Mouse (Mus musculus) left cerebral cortex, postnatal 14 days (tissue): ENCODE data around the gene Ptcra. TPM values are rescaled to one million over a fixed set of nuclear protein-coding genes. Genes with fewer than 3 reads are reported as not detected.

Source experiments
- DNase-seq, 2 experiments: peaks; one replicate each; pipeline ENCODE4 v3.0.0; 2021 to 2022; ENCODE audit warnings: low spot score in 2 of 2, mixed read lengths in 1 of 2
- intact Hi-C: fragments of 180-260 bp; cut with DNase I; formaldehyde crosslinking; loops from one replicate; pipeline ENCODE4 v1.15.1; 2025
- total RNA-seq, 2 experiments: library from RNA; stranded (reverse); gene quantifications; 2 replicates each; pipeline ENCODE4 v1.2.3; 2021

The Ptcra gene
- total RNA-seq, 2 experiments from 2014 or later, result not detected

GRCm38 (mm10) chr17:46728904-46729318, 34.6 kb downstream of the Ptcra start, which contains the start of gene Gnmt:
Gene Gnmt (minus strand): TSS chr17:46729168.
- intact Hi-C loops, result no loop called here
- DNase-seq, result no peak

GRCm38 (mm10) chr17:46728496-46728895, 35.0 kb downstream of the Ptcra start:
- intact Hi-C loops, result no loop called here
- no peak for DNase-seq

GRCm38 (mm10) chr17:46728021-46728420, 35.5 kb downstream of the Ptcra start:
- intact Hi-C loops, result no loop called here
- no peak for DNase-seq

GRCm38 (mm10) chr17:46727271-46727670, 36.2 kb downstream of the Ptcra start:
- intact Hi-C loops, result no loop called here
- DNase-seq, result no peak

GRCm38 (mm10) chr17:46725731-46726645, 37.5 kb downstream of the Ptcra start:
- DNase-seq, result no peak
- intact Hi-C loops, result no loop called here

- DNase-seq, result no peak
- intact Hi-C loops, result no loop called here
Measured at GRCm38 (mm10) chr17:46725273-46725672, 38.2 kb downstream of the Ptcra start.

- DNase-seq, result no peak
- intact Hi-C loops, result no loop called here
Measured at GRCm38 (mm10) chr17:46724477-46725084, 38.9 kb downstream of the Ptcra start.

GRCm38 (mm10) chr17:46721077-46721476, 42.4 kb downstream of the Ptcra start:
- intact Hi-C loops, result no loop called here
- no peak for DNase-seq

GRCm38 (mm10) chr17:46714756-46715481, 48.6 kb downstream of the Ptcra start:
- peak in 1 of 2 experiments; percentile 27 for DNase-seq
- intact Hi-C loops, result no loop called here

- no peak for DNase-seq
- intact Hi-C loops, result loop anchor here (2.0 kb wide), 1 partner anchor 59 kb away; the partner anchor contains the start of gene 2310039H08Rik
Measured at GRCm38 (mm10) chr17:46713849-46714248, 49.7 kb downstream of the Ptcra start.

- no peak for DNase-seq
- intact Hi-C loops, result loop anchor here (2.0 kb wide), 1 partner anchor 60 kb away; the partner anchor contains the start of gene 2310039H08Rik
Measured at GRCm38 (mm10) chr17:46712442-46712841, 51.1 kb downstream of the Ptcra start.

- intact Hi-C loops, result loop anchor here (2.0 kb wide), 1 partner anchor 61 kb away; the partner anchor contains the start of gene 2310039H08Rik
- peak; percentile 26 to 28 for DNase-seq
Measured at GRCm38 (mm10) chr17:46711612-46712271, 51.8 kb downstream of the Ptcra start.

GRCm38 (mm10) chr17:46710959-46711597, 52.4 kb downstream of the Ptcra start, which contains the start of gene Pex6:
Gene Pex6 (plus strand): TSS chr17:46711463.
- intact Hi-C loops, result no loop called here
- peak; percentile 91 to 93 for DNase-seq

GRCm38 (mm10) chr17:46706375-46707089, 57.0 kb downstream of the Ptcra start:
- intact Hi-C loops, result no loop called here
- no peak for DNase-seq
